Mouse (Mus musculus): ENCODE measurements at regions not wholly inside any gene's neighbourhood (a gene's known extent, or its start where the extent isn't known, plus 50 kb on each side); places are given as distances from the start of the nearest gene placed in this dataset.

DNA sequence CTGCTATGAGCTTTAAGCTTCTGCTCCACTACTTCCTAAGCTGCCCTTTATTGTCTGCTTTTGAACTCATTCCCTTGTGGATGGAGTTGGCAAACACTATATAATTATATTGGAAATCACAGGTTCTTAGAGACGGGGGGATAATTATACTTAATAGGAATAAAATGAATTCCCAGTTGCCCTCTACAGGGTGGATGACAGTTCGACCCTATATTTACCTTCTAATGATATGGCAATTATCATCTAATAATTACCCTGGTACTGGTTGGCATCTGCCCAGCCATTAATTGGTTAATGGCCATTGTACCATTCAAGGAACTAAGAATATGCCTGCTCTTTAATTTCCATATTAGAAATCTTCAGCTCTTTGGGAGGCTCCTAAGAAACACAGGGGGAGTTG, 302.5 kb upstream of the 4931429L15Rik start:
- no peak for DNase-seq

DNA sequence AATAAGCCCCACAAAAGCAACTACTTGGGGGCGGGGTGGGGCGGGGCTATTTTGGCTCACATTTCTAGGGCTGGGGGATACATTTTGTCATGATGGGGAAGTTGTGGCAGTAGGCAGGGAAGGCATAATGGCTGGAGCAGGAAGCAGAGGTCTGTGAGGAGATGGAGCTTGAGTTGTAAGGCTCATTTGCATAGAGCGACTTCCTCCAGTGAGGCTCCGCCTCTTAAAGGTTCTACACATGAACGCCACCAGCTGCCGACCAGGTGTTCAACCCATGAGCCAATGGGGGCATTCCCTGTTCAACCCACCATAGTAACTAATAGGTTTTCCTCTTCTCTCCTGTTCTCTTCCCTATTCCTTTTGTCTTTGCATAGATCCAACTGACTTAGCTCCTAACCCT, 302.1 kb upstream of the 4931429L15Rik start:
- no peak for DNase-seq

DNA sequence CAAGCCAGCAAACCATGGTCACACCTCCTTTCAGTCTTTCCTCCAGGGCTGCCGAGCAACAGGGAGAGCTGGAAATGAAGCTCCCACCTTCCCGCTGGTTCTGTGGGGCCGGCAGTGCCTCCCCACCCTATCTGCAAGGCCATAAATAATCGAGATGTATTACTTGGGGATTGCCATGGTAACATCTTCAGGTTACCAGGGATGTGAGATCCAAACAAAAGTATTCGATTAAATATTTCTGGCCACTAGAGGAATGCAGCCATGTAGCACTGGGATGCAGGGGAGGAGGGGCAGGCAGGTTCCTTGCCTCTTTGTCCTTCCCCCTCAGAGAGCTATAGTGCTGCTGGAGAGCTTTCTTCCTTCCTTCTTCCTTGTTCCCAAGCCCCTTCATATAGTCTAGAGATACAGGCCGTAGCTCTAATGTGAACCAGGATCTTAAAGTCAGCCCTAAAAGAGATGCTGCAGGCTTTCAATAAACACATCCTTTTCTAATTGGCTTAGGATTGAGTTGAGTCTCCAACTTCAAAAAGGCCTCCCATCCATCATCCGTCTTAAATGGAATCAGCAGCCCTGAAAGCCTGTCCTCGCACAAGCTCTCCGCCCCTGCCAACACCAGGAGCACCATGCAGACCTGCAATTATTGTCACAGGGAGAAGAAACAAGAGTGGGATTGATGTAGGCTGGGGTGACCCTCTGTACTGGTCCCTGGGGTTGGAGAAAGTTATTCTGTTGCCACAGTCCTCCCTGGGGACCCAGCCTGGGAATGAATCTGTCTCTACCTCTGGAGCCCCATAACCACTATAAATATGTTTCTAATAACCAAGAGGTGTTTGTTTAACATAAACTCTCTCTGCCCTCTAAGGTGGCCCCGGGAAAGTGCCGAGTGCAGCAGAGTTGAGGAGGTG, 290.6 kb upstream of the 4931429L15Rik start:
- no peak for DNase-seq

DNA sequence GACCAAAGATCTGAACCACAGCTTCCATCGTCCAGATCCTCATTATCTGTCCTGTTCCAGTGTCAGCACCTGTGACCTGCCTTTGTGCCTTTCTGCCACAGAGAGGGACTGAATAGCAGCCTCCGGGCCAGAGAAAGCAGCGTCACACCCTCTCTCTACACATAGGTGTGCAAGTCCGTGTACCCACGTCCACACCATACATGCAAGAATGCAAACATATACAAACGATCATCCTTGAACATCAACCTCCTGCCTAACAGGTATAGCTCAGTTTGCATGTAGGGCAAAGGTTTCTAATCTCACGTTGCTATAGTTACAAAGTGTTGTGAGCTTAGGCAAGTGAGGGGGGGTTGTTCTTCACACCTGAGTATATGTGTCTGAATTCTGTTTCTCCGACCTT, 288.9 kb upstream of the 4931429L15Rik start:
- DNase-seq = no peak

GRCm38 (mm10) chr9:46600803-46601202, 281.0 kb upstream of the 4931429L15Rik start:
- DNase-seq = no peak

DNA sequence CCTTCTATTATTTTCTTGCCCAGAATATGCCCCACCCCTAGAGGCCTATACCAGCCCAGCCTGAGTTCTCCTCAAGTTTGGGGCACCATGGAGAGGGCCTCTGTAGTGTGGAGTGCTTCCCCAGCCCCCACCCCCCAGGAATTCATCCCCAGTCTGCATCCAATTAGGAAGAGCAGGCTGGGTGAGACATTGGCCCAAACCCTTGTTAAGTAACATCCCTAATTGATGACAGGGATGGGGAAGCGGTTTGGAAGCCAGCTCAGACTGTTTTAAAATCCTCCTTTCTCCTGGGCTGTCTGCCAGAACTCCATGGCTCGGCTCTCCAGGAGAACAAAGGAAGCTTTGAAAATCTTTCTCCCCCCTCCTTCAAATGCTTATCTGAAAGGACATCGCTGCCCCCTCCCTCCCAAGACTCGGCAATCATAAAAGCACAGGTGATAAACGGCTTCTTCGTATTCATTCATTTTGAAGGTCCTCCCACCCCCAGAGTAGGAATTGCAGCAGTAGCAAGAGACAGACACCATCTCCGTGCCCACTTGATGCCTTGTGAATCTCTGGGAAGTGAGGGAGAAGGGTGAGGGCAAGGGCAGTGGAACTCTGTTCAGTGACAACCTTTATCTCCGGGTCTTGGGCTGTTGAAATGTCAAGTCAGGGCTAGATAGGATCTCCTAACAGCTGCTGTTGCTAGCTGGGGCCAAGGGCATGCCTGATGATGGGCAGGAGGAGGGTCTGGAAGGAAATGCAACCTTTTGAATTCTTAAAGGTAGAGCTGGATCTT, 280.3 kb upstream of the 4931429L15Rik start:
- DNase-seq = peak; percentile 13

- no peak for DNase-seq
Measured at GRCm38 (mm10) chr9:46598518-46598917, 278.7 kb upstream of the 4931429L15Rik start.

- no peak for DNase-seq
Measured at GRCm38 (mm10) chr9:46593444-46593843, 273.7 kb upstream of the 4931429L15Rik start.

- DNase-seq = no peak
Measured at GRCm38 (mm10) chr9:46592908-46593307, 273.1 kb upstream of the 4931429L15Rik start.

GRCm38 (mm10) chr9:46586818-46587217, 267.0 kb upstream of the 4931429L15Rik start:
- no peak for DNase-seq

- DNase-seq = no peak
Measured at GRCm38 (mm10) chr9:46581844-46582243, 262.1 kb upstream of the 4931429L15Rik start.

DNA sequence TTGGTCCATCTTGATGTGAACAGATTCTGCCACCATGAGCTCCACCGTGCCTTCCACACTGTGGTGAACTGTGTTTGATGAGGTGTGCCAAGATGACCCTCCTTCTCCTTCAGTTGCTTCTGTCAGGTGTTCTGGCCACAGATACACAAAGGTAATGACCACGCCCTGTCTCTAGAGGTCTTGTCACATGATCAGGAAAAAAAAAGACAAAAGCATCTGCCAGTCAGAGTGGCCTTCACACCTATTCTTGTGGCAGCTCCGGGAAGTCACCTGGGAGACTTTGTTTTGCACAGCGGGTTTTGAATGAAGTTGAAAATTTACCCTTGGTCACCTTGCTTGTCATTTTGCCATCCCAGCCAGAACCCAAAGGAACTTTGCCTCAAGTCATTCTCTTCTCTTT, 242.5 kb upstream of the 4931429L15Rik start:
- DNase-seq = no peak

DNA sequence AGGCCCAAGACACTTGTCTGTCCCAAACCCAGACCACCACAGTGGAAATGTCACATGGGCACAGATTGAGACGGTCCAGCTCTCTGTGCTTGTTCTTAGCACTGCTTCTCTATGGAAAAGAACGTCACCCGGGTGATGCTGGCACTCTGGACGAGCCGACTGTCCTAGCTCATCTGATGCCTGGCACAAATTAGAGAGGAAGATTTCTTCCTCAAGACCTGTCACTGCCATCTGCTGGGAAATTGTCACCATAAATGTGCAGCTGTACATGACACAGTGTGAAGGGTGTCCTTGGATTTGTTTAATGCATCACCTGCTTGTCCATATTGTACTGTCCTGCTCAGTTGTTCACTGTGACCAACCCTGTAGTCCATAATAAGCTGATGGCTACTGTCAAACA, 238.7 kb upstream of the 4931429L15Rik start:
- DNase-seq = no peak

GRCm38 (mm10) chr9:46557781-46558180, 238.0 kb upstream of the 4931429L15Rik start:
- no peak for DNase-seq

- DNase-seq = no peak
Measured at GRCm38 (mm10) chr9:46555156-46555555, 235.4 kb upstream of the 4931429L15Rik start.

- no peak for DNase-seq
Measured at GRCm38 (mm10) chr9:46554586-46555152, 234.9 kb upstream of the 4931429L15Rik start.

GRCm38 (mm10) chr9:46549416-46549815, 229.6 kb upstream of the 4931429L15Rik start:
- DNase-seq = no peak

GRCm38 (mm10) chr9:46544326-46544725, 224.5 kb upstream of the 4931429L15Rik start:
- no peak for DNase-seq

- no peak for DNase-seq
Measured at GRCm38 (mm10) chr9:46541001-46541400, 221.2 kb upstream of the 4931429L15Rik start.

- DNase-seq = no peak
Measured at GRCm38 (mm10) chr9:46538616-46539015, 218.8 kb upstream of the 4931429L15Rik start.

GRCm38 (mm10) chr9:46516401-46517130, 196.8 kb upstream of the 4931429L15Rik start:
- DNase-seq = no peak
